ENCODE assay signal across 8 mouse cellular contexts in genomic region chr19:37698273-37699160, GRCm38 (mm10). TPM values are rescaled to one million over a fixed set of nuclear protein-coding genes. Genes with fewer than 3 reads are reported as not detected.
A peak's percentile ranks its signal among the peaks of the same experiment; 100 is the strongest.
DNase-seq lines count a peak whose midpoint lies in the region; ATAC-seq and TF ChIP-seq lines count a peak whose summit lies in the region.

No protein-coding gene starts in this region.

- DNase-seq in lung, postnatal 0 days (ENCODE audit: low spot score), result no peak
- DNase-seq in lung, adult 2 months, result no peak
- DNase-seq in stomach, postnatal 0 days (ENCODE audit: low spot score), result no peak
- no peak for DNase-seq in natural killer cell, adult 2 months (ENCODE audit: low spot score in 2 of 2)
- DNase-seq in urinary bladder, postnatal 4 days (ENCODE audit: low spot score in 2 of 2), result no peak
- DNase-seq in right cerebral cortex, postnatal 36 days (ENCODE audit: low spot score in 2 of 2), result no peak

- TF ChIP-seq EP300 in lung, postnatal 0 days (IDR thresholded peaks at IDR 0.05), result no peak
- no peak for TF ChIP-seq EP300 in stomach, postnatal 0 days (optimal IDR thresholded peaks at IDR 0.05)

- H3K4me1 ChIP-seq in lung, postnatal 0 days (ENCODE audit: insufficient read depth, low read depth, low read length), result no peaks in the 10 kb centered on the region; the same call in 1 of the 2 replicates
- H3K4me1 ChIP-seq in lung, adult 2 months (ENCODE audit: control insufficient read depth, insufficient read depth, low read length), result no peaks in the 10 kb centered on the region
- H3K4me1 ChIP-seq in forebrain, embryonic 15.5 days, result peaks cover 30% of the 10 kb centered on the region
- H3K4me1 ChIP-seq in liver, embryonic 16.5 days (ENCODE audit: control insufficient read depth, low read depth, low read length), result peaks cover 10% of the 10 kb centered on the region
- H3K4me1 ChIP-seq in stomach, postnatal 0 days (replicated peaks; ENCODE audit: control insufficient read depth, insufficient read depth), result no peaks in the 10 kb centered on the region; the same call in 1 of the 2 replicates

- TF ChIP-seq CTCF in lung, postnatal 0 days (IDR thresholded peaks at IDR 0.05), result no peak
- TF ChIP-seq CTCF in lung, adult 2 months (IDR thresholded peaks at IDR 0.05; ENCODE audit: insufficient read depth, low read length), result no peak
- TF ChIP-seq CTCF in stomach, postnatal 0 days (IDR thresholded peaks at IDR 0.05; ENCODE audit: low read depth), result no peak

- H3K36me3 ChIP-seq in lung, postnatal 0 days (ENCODE audit: insufficient read depth, low read length), result no peaks in the 10 kb centered on the region
- no peaks in the 10 kb centered on the region for H3K36me3 ChIP-seq in forebrain, embryonic 15.5 days
- no peaks in the 10 kb centered on the region for H3K36me3 ChIP-seq in liver, embryonic 16.5 days (ENCODE audit: control insufficient read depth, insufficient read depth)
- no peaks in the 10 kb centered on the region for H3K36me3 ChIP-seq in stomach, postnatal 0 days (ENCODE audit: control insufficient read depth, insufficient read depth, low read length)

- under 1% methylated on average over 61 of the region's 63 CpGs for WGBS in lung, postnatal 0 days
- 2% methylated on average over 63 of the region's 63 CpGs for WGBS in lung, adult 2 months
- under 1% methylated on average over 63 of the region's 63 CpGs for WGBS in forebrain, embryonic 15.5 days
- 1% methylated on average over 62 of the region's 63 CpGs for WGBS in liver, embryonic 16.5 days (ENCODE audit: insufficient replicate concordance)
- WGBS in stomach, postnatal 0 days, result 1% methylated on average over 63 of the region's 63 CpGs

- no peaks in the 10 kb centered on the region for H3K9me3 ChIP-seq in lung, postnatal 0 days (ENCODE audit: low read length)
- no peaks in the 10 kb centered on the region for H3K9me3 ChIP-seq in forebrain, embryonic 15.5 days
- no peaks in the 10 kb centered on the region for H3K9me3 ChIP-seq in liver, embryonic 16.5 days (replicated peaks; ENCODE audit: control insufficient read depth, low read length)
- H3K9me3 ChIP-seq in stomach, postnatal 0 days (ENCODE audit: control insufficient read depth, low read length), result no peaks in the 10 kb centered on the region

- peak overlapping the region; percentile 22; the same call in 1 of the 2 replicates for H3K4me3 ChIP-seq in lung, postnatal 0 days (ENCODE audit: low read depth, low read length)
- H3K4me3 ChIP-seq in lung, adult 2 months (replicated peaks; ENCODE audit: extremely low read depth, low read depth, low read length), result no peak overlapping the region
- peak overlapping the region; percentile 36 for H3K4me3 ChIP-seq in forebrain, embryonic 15.5 days
- H3K4me3 ChIP-seq in liver, embryonic 16.5 days (ENCODE audit: low read depth, low read length), result peak overlapping the region; percentile 1; the same call in 1 of the 2 replicates
- H3K4me3 ChIP-seq in stomach, postnatal 0 days (ENCODE audit: low read depth, low read length), result peak overlapping the region; percentile 32; the same call in 1 of the 2 replicates

- no peak overlapping the region for H3K4me2 ChIP-seq in lung, postnatal 0 days (replicated peaks; ENCODE audit: low read depth, low read length)
- H3K4me2 ChIP-seq in forebrain, embryonic 15.5 days (replicated peaks), result peak overlapping the region; percentile 53
- peak overlapping the region; percentile 59; the same call in 1 of the 2 replicates for H3K4me2 ChIP-seq in liver, embryonic 16.5 days (ENCODE audit: low read depth, low read length)
- H3K4me2 ChIP-seq in stomach, postnatal 0 days (replicated peaks; ENCODE audit: low read depth), result peak overlapping the region; percentile 52

- no peak overlapping the region for H3K27ac ChIP-seq in lung, postnatal 0 days (ENCODE audit: low read length)
- no peak overlapping the region for H3K27ac ChIP-seq in forebrain, embryonic 15.5 days (replicated peaks)
- H3K27ac ChIP-seq in liver, embryonic 16.5 days (ENCODE audit: low read length), result no peak overlapping the region
- no peak overlapping the region for H3K27ac ChIP-seq in stomach, postnatal 0 days (replicated peaks)

- no peak for TF ChIP-seq POLR2A in lung, adult 2 months (IDR thresholded peaks at IDR 0.05; ENCODE audit: borderline replicate concordance, extremely low read depth, low read depth, low read length)

- peaks cover 83% of the 10 kb centered on the region for H3K27me3 ChIP-seq in lung, postnatal 0 days (replicated peaks; ENCODE audit: insufficient read depth, low read length)
- peaks cover 94% of the 10 kb centered on the region for H3K27me3 ChIP-seq in forebrain, embryonic 15.5 days
- peaks cover 87% of the 10 kb centered on the region for H3K27me3 ChIP-seq in liver, embryonic 16.5 days (ENCODE audit: control insufficient read depth, insufficient read depth, low read depth, low read length)
- peaks cover 50% of the 10 kb centered on the region for H3K27me3 ChIP-seq in stomach, postnatal 0 days (ENCODE audit: control insufficient read depth, insufficient read depth, low read length)

- no peak overlapping the region for H3K9ac ChIP-seq in lung, postnatal 0 days (replicated peaks; ENCODE audit: low read depth)
- no peak overlapping the region for H3K9ac ChIP-seq in forebrain, embryonic 15.5 days (replicated peaks)
- no peak overlapping the region for H3K9ac ChIP-seq in liver, embryonic 16.5 days (ENCODE audit: low read depth, low read length)
- no peak overlapping the region for H3K9ac ChIP-seq in stomach, postnatal 0 days (ENCODE audit: low read length)

- ATAC-seq in lung, postnatal 0 days, result no peak
- peak; percentile 27; the same call in 1 of the 2 replicates for ATAC-seq in forebrain, embryonic 15.5 days (replicated peaks)
- ATAC-seq in liver, embryonic 16.5 days (ENCODE audit: low read depth), result no peak
- no peak for ATAC-seq in stomach, postnatal 0 days (ENCODE audit: low FRiP score, low TSS enrichment)

RNA-seq across cellular contexts. Expression of gene Cyp26a1, which starts 0.9 kb away (rescaled TPM):
- 0.14 TPM in 1 of 2 replicates, not detected in the other for polyA plus RNA-seq in lung, postnatal 0 days (2015; fragmentation: Nextera tagmentation; extraction: Ambion mirVana)
- polyA plus RNA-seq in lung, adult 2 months (2012; rRNA removed), result 0.06 and 0.23 TPM in 2 replicates
- polyA plus RNA-seq in forebrain, embryonic 15.5 days (2015; fragmentation: Nextera tagmentation; extraction: Ambion mirVana), result not detected in 2 replicates
- polyA plus RNA-seq in liver, embryonic 16.5 days (2015; fragmentation: Nextera tagmentation; extraction: Ambion mirVana), result not detected in 2 replicates
- polyA plus RNA-seq in stomach, postnatal 0 days (2015; fragmentation: Nextera tagmentation; extraction: Ambion mirVana), result 0.94 and 1.4 TPM in 2 replicates

RNA-seq across cellular contexts. Expression of gene Cyp26c1, which starts 13.1 kb away (rescaled TPM):
- polyA plus RNA-seq in lung, postnatal 0 days (2015; fragmentation: Nextera tagmentation; extraction: Ambion mirVana), result not detected in 2 replicates
- polyA plus RNA-seq in lung, adult 2 months (2012; rRNA removed), result 0.14 and 0.18 TPM in 2 replicates
- not detected in 2 replicates for polyA plus RNA-seq in forebrain, embryonic 15.5 days (2015; fragmentation: Nextera tagmentation; extraction: Ambion mirVana)
- not detected in 2 replicates for polyA plus RNA-seq in liver, embryonic 16.5 days (2015; fragmentation: Nextera tagmentation; extraction: Ambion mirVana)
- polyA plus RNA-seq in stomach, postnatal 0 days (2015; fragmentation: Nextera tagmentation; extraction: Ambion mirVana), result not detected in 2 replicates
